Mouse (Mus musculus) layer of hippocampus, adult 9-11 months (tissue): ENCODE measurements at regions not wholly inside any gene's neighbourhood (a gene's known extent, or its start where the extent isn't known, plus 50 kb on each side); places are given as distances from the start of the nearest gene placed in this dataset.
A peak's percentile ranks its signal among the peaks of the same experiment; 100 is the strongest.

ENCODE experiments used
- DNase-seq: peaks from one replicate; pipeline ENCODE4 v3.0.0; 2022

DNA sequence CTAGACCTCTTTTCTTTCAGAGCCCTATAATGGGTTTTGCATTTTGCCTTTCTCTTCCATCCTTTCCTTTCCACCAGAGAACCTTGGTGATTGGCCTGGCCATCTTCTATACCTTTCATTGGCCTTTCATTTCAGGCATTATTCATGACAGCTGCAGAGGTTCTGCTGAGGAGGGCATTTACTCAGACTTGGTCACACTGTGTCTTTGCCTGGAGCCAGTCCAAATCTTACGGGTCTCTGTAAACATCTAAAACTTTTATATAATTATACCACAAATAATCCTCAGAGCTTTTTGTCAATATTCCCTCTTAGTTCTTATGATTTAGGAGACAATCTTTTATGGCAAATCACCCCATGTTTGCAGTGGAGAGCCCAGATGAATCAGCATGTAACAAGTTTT is 339.3 kb upstream of the Tmem161b start:
- no peak for DNase-seq

DNA sequence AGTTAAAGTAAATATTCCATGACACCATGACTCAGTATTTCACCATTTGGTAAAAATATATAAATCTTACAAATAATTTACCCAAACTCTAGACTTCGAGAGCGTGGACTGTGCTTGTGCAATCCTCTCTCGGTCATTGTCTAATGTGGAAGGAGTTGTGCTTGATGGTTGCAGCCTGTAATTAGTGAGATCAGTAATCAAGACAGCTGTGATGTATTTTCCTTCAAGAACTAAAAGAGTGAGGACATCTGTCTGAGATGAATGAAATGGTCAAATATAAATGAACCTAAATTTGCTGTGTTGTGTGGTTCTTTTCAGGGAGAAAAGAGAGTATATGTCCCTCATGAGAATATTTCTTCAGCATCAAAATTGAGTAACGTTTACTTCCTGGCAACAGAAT is 338.3 kb upstream of the Tmem161b start:
- no peak for DNase-seq

DNA sequence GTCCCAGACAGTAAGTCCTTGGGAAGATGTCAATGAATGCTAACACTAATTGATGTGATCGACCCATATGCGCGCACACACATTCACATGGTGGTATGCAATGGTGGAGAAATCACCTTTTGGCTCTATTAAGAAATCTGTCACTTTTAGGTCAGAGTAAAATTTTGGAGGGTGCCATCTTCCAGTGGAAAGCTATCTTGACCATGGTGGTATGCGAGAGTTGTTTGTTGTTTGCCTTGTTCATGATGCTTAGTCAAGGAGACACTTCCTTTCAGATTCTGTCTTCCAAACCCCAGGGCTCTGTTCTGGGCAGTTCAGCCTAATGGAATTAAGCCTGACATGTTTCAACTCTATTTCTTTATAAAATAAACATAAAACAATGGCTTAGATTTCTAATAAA is 337.9 kb upstream of the Tmem161b start:
- no peak for DNase-seq

DNA sequence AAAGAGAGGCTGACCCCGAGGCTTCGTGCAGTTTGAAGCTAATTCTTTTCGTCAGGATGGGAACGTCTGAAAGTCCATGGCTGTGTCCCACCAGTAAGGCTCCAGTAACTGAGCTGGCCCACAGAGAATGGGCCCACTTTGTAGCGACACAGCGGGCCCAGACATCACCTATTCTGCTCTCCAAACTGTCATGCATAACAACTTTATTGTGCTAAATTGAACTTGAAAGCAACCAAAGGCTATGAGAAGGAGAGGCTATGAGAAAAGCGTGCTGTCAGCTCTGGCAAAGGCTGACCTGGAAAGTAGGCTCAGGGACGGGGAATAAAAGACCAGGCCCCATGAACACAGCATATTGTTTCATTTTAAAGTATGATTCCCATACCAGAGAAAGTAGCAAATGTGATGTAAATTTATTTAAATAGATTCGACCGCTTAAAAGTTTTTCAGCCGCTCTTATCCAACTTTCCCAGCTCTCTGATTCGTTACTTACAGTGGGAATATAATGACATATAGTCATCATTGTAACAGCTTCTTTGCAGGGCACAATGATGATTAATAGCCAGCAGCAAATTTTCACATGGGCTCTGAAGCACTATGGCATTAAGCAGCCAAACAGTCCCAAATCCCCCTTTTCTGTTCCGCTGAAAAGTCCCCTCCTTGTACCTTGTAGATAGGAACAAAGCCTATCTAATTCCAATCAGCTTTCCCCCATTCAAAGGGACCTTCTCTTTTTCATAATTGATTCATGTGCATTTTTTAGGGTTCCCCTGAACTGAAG is 337.1 kb upstream of the Tmem161b start:
- DNase-seq: no peak

DNA sequence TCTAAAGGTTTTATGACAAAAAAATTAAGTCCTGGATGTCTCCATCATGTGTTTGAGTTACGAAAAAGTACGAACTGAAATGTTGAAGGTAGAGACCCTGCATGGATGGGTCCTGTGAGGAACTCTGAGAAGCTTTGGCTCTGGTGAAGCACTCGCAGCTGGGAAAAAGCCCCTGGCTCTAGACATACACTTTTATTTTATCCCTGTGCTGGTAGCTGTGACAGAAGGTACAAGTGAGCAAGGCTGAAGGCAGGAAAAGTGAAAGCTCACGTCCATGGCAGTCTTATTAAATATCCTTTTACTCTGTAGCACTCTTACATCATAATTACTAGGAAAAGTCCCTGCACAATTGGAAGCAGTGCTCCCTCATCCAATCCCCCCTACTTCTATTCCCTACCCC is 336.4 kb upstream of the Tmem161b start:
- no peak for DNase-seq

DNA sequence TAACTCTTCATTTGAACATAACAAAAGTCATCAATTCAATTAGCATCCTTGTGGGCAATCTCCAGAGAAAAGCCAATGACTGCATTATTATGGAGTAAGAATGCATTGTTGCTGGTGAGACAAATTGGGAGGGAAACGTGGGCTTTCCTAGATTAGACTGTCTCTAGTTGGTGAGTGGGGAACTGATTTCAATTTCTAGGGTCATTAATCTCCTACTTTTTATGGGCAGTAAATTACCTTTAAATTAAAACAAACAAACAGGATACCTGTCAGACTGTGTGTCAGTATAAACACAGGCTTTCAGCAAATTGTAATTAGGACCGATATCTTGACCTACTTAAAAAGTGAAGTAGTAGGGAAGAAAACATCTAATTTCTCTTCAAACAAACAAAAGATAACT is 307.4 kb upstream of the Tmem161b start:
- no peak for DNase-seq

DNA sequence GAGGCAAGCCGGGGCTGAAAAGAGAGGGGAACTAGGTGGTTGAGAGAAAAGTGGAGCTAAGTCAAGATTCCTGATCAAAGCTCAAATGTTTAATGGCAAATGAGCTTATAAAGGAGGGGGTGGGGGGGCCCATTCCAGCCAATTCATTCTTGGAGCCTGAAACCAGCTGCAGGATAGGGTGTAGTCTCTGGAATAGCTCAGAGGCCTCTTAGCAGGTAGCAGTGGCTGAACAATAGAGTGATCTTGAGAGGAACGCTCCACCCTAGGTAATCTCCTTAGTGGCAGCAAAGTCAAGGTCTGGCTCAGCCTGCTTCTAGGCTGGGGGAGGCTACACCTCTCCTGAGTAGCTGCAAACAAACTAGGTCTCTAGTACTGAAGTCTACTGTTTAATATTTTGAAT is 289.3 kb upstream of the Tmem161b start:
- DNase-seq: no peak

DNA sequence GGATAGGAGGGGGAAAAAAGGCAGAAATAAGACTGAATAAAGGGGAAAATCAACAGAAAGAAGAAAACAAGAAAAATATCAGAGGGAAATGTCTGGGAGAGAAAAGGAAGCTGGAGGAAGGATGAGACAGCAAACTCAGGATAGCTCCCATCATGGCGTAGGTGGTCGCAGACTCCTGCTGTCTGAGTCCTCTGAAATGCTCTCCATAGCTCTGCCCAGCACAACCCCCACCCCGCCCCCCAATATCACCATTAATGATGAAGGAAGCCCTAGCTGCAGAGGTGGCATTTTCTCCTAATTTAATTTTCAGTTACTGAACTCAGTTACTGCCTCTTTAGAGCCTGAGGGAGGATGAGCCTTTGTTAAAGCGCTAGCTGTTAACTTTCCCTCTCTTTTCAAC is 275.6 kb upstream of the Tmem161b start:
- DNase-seq: no peak

DNA sequence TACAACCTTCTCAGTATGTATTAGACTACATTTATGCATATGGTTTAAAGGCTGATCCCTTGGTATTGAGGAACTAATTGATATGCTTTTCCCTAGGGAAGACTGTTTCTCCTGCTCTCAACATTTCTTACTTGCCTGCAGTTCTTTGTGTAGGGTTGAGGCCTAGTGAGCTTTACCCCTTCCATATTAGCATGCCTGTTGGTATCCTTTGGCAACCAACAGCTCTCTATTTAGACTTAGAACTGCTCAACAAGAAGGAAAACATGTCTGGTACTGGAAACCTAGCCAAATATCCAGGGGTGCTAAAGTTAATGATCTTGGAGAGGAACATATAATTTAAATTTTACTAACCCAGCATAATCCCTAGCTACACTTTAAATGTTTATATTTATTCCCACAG is 270.9 kb upstream of the Tmem161b start:
- DNase-seq: no peak

DNA sequence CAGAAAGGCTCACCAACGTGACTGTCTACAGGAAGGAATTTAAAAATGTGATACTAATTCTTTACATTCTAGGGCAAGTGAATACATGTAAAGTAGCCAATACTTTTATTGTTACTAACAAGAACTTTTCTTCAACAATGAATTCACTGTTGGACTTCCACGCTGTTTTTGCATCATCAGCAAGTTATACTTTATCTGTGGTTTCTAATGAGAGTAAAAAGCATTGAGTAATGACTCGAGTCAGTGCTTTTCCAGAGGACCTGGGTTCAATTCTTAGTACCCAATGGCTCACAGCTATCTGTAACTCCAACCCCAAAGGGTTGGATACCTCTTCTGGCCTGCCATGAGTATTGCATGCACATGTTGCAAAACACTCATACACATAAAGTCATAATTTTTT is 270.3 kb upstream of the Tmem161b start:
- no peak for DNase-seq

DNA sequence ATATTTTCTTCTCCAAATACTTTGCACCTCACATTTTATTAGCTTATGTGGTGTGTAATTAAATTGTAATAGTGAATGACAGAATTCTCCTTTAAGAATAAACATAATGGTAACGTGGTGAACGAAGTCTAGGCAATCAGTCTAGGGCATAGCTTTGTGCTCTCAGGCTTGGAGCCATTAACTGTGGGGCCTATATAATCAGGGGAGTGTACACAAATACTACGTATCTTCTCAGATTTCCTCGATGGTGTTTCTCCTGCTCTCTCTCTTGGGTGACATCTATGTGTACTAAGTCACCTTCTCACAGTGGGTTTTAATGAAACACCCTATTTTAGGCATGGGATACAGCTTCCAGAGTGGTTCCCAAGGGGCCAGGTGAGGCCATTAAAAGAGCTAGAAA is 269.7 kb upstream of the Tmem161b start:
- no peak for DNase-seq

DNA sequence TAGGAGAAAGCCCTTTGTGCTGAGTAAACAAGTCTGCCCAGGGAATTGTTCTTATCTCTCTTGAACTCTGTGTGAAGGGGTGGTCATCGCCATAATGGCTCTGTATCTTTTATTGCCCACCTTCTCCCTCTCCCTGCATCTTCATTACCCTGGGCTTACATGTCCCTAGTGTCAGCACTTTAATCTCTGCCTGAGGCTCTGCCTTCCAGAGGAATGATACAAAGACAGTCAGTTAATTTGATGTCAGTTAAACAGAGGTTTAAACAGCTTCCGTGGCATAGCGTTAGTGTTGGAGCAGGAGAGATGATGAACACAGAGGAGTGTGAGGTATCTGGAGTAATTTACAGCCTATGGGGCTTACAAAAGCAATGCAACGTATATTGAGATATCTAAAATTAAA is 269.2 kb upstream of the Tmem161b start:
- no peak for DNase-seq

DNA sequence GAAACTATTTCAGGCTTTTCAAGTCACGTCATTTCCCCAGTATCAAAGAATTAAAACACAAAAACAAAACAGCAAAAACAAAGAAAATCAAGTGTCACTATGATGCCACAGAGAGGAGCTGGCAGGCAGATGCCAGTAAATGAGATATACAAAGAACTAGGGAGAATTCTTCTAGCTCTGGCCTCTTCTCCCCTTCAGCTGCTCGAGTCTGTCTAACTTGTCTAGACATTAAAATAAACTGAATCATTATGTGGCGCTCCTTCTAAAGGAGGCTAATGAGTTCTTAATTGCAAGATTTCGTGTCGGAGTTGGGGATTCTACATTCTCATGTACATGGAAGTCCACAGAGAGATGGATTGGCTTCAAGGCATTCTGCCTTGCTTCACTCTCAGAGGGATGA is 266.4 kb upstream of the Tmem161b start:
- DNase-seq: no peak

DNA sequence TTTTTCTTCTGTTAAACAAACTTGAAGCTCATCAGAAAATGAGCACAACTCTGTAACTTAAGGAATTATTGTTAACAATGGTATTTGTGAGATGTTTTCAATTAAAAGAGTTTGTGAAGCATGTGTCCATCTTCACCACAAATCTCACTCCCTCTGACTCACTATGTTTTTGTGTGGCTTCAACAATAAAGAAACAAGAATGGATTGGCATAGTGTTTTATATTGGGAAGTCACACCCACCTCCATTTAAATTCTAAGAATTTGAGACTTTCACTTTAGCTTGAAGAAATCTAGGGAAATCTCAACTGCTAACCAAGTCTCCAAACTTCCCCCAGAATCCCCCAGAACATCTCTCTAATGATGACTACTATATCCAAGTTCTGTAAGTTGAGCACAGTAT is 243.6 kb upstream of the Tmem161b start:
- DNase-seq: no peak

DNA sequence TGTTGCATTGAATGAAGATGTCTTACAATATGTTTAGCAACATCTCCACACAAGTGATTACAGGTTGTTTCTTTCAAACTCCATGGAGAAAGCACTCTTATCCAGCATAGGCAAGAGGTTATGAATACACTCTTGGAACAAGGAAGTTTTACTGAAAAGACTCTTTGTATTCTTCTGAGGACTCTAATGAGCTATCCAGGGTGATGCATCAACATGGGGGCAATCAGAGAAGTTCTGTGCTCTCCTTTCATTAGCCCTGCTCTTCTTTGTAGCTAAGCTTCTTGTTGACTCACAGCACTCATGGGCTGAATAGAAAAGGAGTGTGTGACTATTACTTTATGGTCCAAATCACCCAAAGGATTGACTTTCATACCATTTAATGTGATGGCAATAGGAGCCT is 242.6 kb upstream of the Tmem161b start:
- no peak for DNase-seq

DNA sequence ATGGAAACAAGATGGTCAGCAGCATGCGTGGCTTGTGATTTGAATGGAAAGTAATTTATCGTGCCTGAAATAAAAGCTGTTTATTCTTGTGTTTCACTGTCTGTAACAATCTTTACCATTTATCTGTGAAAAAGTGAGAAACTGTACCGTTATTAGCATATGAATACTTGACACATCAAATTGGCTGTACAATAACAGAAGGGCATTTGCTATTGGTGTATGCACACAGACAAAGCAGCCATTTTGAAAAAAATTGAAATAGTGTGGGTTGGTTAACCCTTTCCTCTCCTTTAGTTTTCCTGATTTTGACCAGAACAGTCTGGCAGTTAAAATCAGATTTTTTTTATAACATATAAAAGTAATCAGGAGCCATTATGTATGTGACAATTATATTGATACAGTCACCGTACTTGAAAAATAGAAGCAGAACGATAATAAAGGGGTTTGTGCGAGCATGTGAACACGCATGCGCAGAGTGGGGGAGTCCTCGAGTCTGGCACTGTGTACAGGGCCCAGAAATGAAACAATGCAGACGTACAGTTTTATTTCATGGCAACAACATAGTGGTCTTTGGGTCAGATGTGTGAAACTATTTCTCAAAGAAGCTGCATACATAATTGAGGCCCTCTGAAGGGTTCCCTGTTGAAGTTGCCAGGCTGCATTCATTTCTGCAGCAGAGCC is 237.3 kb upstream of the Tmem161b start:
- DNase-seq: peak; percentile 17

DNA sequence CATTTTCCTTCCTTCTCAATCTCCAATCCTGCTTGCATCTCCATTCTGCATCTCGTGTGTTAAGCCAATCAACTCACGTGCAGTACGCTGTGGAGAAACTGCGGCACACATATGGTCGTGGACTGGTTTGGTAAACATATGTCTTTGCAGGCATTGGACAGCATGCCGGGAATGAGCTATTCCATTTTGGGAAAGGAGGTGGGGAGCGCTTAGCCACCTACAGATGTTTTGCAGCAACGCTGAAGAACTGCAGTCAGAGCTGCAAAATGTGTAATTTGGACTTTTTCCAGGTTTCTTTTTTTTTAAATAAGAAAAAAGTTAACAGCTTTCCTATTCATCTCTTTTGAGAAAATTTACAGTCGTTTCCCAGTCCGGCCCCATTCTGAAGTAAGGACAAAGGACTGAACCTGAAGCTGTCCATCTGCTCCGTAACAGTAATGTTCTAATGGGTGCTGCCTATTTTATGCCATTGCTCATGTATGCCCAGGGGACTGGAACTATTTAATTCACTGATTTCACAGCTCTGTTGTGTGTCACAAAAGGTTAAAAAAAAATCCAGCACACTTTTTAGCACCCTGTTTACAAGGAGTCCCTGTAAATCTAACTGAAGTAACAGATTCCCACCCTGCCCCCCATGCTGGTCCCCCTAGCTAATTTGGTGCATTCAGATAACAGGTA is 234.2 kb upstream of the Tmem161b start:
- peak; percentile 79 for DNase-seq

DNA sequence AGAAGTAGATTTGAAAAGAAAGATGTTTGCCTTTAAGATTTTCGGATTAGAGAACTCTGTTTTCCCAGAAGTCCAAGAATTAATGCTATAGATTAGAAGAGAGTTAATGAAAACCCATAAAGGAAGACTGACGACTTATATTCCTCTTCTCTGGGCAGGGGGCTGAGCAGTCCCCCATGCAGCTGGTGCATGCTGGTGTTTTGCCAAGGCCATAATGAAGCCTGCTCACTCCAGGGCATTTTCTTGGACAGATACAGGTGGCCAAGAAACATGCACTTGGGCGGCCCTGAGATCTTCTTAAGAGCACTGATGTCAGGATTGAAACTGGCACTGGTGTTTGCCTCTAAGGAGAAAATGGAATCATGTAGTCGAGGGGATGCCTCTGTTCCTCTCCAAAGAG is 233.6 kb upstream of the Tmem161b start:
- no peak for DNase-seq

DNA sequence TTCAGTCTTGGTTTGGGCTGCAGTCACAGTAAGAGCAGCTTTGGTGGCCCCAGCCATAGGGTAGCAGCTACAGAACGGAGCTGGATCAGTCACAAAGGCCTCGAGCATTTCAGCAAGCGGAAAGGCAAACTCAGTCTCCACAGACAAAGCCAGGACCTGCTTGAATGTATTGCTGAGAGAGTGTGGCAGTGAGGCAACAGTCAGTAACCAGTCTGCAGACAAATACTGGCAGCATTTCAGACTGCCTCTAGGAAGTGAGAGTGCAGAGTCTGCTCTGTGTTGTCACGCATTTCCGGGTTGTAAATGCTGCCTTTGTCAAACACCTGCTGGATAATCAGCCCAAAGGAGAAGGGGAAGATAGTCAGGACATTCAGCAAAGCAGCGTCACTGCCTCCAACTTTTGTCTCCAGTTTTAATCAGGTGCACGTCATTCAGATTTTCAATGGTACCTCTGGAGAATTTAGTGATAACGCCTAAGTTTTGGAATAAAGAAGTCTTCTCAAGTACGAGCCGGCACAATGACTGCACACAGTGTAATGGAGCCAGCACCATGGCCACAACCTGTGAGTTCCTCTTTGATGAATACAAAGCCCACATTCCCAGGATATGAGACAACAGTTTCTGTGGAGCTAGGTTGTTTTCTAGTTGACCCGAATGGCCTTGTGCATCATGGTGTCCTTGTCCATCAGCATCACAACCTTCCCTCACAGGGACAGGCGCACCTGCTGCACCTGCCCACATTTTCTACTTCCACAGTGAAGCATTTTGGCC is 224.3 kb upstream of the Tmem161b start:
- peak; percentile 12 for DNase-seq

DNA sequence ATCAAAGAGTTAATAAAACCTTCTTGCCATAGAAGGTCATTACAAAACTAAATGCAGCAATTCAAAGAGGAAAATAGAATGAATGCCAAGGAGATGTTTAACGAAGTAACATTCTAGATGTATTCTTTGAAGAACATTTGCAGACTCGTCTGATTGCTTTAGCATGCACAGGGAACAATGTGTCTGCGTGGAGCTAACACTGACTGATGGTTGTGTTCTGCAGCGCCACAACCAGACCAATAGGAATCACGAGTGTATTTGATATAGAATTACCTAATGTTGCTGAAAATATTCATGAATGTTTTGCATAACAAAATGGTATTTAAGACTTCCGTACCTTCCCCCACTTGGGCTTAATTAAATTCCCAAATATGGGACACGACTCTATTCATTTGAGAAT is 200.3 kb upstream of the Tmem161b start:
- DNase-seq: no peak

DNA sequence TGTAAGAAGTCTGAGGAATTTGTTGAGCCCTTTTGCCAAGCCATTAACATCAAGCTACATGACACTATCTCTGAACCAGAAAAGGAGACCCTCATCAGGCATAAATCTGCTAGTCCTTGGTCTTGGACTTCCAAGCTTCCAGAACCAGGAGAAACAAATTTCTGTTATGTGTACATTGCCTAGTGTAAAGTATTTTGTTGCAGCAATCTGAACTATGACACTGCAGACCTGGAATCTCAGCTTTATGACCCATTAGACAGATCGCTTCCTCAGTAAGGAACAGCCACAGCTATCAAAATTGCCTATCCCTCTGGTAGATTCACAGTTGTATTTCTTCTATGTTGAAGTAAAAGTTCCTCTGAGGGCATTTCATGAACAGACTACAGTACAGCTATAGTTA is 199.1 kb upstream of the Tmem161b start:
- DNase-seq: no peak

DNA sequence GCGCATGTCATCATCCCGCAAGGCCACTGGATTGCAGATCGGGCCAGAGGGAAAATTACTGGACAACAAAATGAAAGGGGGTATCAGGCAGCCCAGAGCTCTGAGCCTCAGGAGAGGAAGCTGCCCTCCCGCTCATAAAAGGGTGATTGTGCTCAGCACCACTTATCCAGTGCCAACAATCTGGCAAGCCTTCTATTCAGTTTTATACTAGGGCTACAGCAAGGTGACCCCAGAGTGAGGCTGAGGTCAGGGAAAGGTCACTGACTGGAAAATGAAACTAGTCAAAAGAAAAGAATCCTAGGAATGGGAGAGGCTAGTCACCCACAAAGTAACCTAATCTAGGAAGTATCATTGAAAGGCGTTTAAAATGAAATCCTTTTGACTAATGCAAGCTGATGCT is 198.5 kb upstream of the Tmem161b start:
- DNase-seq: peak; percentile 29

DNA sequence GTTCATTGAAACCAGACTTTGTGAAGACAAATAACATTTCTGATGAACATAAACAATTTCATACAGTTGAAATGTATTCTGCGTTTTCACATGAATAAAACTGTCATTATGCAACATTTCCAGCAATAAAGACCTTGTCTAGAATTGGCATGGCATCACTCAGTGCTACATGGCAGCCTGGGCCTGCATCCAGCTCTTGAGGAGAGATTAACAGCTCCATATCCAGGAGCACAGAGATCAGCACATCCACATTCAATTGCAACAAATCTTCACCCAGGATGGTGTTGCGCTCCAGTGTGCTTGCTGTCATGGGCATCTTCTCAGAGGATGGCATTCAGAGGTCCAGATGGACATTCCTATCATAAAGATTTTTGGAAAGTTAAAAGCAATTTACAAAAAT is 196.7 kb upstream of the Tmem161b start:
- DNase-seq: no peak

DNA sequence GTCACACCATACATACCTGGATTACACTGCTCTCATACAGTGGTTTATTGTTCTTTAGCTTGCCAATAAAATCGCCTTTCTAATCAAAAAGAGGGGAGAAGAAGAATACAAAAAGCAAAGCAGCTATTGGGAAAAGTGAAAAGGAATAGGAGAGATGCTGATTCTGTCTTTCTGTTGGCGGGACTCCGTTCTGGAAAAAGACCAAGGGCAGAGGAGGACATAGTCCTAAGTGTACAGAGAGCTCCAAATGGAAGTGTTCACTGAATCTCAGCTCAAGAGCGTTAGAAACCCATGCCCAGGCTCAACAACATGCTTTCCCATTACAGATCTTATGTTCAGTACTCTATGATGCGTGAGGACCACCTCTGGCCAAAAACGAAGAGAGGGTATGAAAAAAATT is 174.4 kb upstream of the Tmem161b start:
- no peak for DNase-seq
